Mouse (Mus musculus): ENCODE data around the gene Mtnr1b.
"Not testable (repeated sequence)": the region's sequence is repeated elsewhere in the genome, so short reads cannot be mapped to it uniquely, and the experiment has no call there.

Mtnr1b gene

GRCm38 (mm10) chr9:15874506-15875160, at the start of gene Mtnr1b:
Mtnr1b (minus strand) TSS chr9:15874556.
- no peak for DNase-seq (ENCODE audit: low spot score)

DNA sequence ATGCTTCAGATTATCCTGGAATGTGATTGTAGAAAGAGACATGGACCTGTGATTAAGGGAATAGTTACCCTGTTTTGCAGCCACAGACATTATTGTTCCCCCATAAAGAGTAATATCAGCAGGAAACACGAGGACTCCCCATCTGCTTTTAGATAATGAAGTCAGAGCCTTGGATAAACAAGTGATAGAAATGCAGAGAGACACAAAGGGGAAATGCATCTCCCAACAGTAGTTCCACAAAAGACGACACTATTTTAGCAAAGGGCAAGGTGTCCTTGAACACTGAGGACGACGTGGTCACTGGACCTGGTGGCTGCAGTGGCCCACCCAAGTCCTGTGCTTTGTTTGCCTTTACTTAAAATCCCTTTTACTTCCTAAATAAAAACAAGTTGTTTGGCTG, 45.9 kb upstream of the Mtnr1b start:
- no peak for DNase-seq (ENCODE audit: low spot score)

DNA sequence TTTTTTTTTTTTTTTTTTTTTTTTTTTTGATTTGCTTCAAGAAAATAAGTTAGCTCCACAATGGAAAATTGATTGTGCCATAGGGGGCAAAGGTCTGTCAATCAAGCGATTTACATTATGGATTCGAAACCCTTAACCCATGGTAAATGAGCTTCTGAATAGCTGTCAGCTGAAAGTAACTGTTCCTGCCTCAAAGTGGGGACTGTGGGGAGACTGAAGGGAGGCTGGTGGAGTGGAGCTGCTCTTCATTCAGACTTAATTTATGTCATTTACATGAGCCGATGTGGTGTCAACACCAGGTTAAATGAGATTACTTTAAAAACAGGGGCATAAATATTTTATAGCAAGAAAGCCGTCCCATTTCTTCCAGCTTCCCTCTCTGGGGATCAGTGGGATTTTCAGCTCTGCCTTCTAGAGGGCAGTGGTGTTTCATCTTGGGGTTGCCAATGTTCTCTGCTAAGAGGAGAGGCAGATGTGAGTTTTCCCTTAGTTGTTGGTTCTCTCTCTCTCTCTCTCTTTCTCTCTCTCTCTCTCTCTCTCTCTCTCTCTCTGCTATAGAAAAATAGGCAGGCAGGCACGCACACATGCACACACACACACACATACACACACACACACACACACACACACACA, 45.1 kb upstream of the Mtnr1b start:
- peak; percentile 17 for DNase-seq (ENCODE audit: low spot score)

DNA sequence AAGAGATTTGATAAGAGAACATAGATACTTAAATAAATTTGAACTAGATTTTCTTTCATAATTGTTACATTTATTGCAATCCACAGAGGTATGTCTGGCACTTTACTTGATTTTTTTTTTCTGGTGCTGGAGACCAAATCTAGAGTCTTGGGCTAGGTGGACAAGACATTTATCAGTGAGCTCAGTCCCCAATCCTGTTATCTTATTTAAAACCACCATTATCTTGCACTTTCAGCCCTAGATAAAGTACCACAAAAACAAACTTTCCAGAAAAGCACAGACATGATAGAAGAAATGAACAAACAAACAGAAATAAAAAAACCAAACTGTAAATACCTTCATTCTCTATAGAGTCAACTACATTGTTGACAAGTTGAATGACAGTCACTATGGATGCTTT, 42.2 kb upstream of the Mtnr1b start:
- no peak for DNase-seq (ENCODE audit: low spot score)

GRCm38 (mm10) chr9:15912735-15913134, 38.4 kb upstream of the Mtnr1b start:
- DNase-seq (ENCODE audit: low spot score): no peak

DNA sequence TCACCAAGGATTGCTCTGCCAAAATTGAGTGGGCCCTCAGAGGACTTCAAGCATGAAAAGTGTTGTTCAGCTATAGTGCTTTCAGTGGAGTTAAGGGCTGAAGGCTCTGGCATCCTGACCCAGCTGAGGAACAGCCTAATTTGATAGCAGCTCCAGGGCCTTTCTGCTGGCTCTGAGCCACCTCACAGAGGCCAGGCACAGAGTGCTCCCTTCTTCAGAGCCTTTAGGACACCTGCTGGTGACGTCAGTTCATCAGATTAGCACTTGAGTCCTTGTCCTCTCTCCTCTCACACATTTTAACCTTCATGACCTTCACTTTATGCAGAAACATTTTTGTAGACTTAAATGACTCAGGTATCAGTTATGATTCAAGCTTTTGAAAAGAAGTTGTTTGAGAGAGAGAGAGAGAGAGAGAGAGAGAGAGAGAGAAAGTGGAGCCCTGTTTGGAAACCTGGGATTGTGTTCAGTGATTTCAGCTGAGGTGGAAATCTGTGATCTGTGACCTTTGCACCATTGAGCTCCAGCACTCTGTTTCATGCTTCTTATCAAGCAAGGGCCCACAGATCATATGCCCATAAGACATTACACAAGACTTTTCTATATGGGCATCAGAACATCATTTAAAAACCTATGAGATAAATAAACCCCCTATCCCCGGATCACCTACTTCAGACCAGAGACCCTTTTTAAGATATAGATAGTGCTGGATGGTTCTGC, 35.2 kb upstream of the Mtnr1b start:
- no peak for DNase-seq (ENCODE audit: low spot score)

DNA sequence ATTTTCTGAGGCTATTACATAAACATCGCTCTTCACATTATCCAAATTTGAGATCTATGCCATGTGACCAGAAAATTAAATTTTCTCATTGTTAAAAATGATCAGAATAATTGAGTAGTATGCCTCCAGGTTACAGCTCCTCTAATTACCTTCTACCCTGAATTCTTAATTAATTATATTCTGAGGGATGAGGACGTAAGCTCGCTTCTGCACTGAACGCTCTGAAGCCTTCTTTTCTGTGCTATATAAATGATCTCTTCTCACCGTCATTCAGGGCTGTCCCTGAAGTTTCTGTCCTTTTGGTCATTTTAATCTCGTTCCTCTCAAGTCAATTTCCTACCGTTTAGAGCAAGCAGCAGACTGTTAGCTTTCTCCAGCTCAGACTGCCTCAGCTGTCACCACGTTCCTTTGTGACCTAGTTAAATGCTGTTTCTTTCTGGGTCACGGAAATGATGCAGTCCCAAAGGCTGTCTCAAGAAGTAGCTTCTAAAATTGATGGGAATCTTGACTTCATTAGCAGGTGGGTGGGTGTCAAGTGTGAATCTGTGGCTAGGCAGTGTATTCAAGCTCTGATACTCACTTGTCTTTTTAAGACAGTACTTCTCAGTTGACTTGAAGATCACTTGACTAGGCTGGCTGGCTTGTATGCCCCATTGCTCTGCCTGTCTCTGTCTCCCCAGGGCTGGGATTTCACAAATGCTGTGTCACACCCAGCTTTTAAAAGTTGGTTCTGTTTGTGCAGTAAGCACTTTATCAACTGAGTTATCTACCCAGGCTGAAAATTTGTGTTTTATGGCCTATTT, 29.8 kb upstream of the Mtnr1b start:
- no peak for DNase-seq (ENCODE audit: low spot score)

DNA sequence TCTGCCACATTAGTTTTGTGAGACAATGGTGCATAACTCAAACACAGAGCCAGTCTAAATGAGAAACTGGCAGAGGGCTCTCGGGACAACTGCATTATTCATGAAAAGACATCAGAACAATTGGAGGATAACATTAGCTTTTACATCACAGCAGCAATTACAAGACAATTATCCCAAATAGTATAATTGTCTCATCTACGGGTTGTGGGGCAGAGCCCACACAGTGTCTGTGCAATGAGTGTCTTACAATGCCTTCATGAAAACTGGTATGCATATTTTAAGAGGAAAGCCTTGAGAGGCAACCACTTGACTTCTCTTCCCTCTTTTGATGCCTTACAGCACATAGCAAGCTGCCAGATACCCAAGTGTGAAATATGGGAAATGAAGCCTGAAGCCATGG, 23.8 kb upstream of the Mtnr1b start:
- no peak for DNase-seq (ENCODE audit: low spot score)

- DNase-seq (ENCODE audit: low spot score): no peak
Measured at GRCm38 (mm10) chr9:15886756-15887155, 12.4 kb upstream of the Mtnr1b start.

- no peak for DNase-seq (ENCODE audit: low spot score)
Measured at GRCm38 (mm10) chr9:15880754-15881153, 6.4 kb upstream of the Mtnr1b start.

DNA sequence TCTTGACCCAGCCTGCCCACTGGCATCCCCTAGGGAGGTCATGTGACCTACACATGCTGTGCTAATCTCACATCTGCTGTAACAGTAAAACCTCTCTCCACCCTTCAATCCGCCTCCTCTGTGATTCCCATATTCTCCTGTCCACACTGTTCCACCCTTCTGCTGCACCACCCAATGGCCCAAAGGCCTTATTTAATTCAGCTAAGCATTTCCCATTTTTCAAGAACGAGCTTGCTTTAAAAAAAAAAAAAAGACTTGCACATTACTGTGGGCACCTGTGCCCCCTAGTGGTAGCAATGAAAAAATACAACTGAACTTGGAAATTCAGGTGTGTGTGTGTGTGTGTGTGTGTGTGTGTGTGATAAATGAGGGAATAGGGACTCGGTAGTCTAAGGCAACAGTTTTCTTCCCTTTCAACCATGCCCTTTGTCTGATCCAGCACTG, 5.8 kb upstream of the Mtnr1b start:
- peak; percentile 58 for DNase-seq (ENCODE audit: low spot score)

DNA sequence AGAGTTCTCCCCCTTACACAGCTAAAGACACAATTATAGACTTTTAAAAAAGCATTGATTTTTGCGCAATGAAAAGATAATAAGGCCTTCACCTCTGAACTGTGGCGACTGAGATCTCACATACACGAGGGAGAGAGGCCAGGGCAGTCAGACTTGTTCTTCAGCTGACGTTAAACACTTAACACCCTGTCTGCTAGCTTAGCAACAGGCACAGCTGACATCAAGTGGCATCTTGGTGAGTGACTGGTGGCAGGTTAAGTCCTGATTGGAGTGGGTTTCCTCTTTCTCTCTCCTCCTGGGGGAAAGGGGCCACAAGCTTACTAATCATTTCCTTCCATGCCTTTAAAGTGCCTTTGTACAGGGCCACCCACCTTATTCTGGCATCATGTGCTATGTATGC, 4.3 kb downstream of the Mtnr1b start:
- no peak for DNase-seq (ENCODE audit: low spot score)

DNA sequence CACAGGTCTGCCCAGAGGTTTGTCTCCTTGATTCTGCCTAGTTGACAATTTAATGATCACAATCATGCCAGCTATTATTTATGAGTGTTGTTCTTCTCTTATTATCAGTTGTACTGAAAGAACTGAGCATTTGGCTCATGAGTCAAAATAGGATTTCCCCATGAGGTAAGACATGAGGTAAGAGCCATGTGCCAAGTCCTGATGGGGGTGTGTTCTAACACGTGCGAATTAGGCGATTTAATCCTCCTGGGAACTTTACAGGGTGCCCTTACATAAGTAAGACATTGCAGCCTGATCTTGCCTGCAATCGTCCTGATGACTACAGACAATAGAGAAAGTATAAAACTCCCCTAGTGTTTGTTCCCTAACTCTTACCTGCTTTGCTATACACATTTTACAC, 4.9 kb downstream of the Mtnr1b start:
- no peak for DNase-seq (ENCODE audit: low spot score)

DNA sequence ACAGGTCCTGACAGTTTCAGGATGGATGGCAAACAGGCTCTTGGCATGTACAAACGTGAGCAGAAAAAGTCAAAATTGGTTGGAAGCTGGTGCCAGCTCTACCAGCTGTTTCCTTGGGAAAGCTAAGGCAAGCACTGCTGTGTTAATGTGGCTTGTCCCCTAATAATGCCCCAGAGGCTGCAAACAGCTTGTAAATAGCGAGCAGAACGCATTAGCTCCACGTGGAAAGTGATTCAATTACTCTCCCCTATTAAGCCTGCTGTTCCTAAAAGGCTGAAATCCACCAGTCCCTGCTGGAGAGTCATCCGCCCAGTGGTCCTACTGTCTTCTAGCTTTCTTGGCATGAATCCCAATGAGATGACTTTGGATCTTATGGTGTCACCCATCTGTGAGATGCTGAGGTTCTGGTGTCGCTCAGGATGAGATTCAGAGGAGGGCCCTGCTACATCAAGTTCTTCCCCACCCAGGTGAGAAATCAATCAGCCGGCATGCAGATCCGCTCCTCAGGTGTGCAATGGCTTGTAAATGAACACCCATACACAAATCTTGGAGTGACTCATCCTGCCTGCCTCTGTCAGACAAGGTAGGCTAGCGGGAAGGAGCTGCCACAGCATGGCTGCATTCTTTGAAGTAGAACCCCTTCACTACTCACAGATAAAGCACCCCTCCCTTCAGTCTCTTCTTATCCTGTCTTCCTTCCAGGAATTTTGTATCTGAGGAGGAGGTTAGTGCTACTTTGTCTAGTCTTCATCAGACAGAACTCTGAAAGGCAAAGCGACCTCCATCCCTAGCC, 7.9 kb downstream of the Mtnr1b start:
- no peak for DNase-seq (ENCODE audit: low spot score)

DNA sequence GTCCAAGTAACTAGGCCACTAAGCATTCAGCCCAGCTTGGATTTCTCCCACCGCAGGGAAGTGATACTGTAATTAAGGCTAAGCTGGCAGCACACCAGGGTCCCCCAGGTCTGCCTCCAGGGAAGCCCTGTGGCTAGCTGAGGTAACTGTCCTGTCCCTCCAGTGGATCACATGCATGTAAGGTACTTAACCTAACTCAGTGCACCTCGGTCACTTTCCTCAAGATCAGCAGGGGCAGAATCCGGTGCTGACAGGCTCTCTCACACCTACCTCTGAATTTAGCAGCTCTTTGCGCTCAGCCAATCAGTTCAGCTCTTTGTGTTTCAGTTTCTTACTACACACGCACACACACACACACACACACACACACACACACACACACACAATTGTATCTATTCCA, 13.0 kb downstream of the Mtnr1b start:
- no peak for DNase-seq (ENCODE audit: low spot score)

DNA sequence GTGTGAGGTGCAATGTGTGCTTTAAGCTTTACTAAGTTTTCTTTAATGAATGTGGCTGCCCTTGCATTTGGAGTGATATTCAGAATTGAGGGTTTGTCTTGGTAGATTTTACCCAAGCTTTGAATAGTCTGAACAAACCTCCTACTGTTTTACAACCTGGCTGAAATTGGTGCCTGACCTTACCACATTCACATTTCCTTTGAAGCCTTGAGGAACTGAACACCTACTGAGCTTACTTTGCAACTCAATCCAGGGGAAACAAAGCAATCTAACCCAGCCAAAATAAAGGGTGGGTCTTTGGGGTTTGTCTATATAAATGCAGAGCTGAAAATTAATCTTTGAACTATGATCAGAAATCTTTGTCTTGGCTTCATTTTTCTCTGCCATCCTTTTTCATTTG, 23.6 kb downstream of the Mtnr1b start:
- no peak for DNase-seq (ENCODE audit: low spot score)

DNA sequence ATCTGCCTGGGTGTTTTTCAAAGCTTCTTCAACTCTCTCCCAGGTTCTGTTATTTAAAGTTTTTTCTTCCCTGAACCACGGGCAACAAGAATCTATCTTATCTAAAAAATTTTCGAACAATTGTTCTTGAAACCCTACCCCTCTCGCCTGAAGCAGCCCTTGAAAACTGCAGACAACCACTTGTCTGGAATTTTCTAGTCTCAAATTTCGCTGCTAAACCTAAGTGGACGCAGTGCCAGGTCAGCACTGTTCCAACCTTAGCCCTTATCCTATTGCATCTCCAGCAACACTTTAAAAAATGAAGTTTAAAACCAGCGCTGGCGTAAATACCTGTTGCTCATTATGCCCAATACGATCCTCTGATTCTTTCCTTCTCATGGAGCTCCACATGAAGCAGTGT, 29.0 kb downstream of the Mtnr1b start:
- no peak for DNase-seq (ENCODE audit: low spot score)

GRCm38 (mm10) chr9:15844936-15845335, 29.4 kb downstream of the Mtnr1b start:
- DNase-seq (ENCODE audit: low spot score): not testable (repeated sequence)

GRCm38 (mm10) chr9:15813002-15813911, 61.1 kb downstream of the Mtnr1b start:
- peak; percentile 4 for DNase-seq (ENCODE audit: low spot score)

DNA sequence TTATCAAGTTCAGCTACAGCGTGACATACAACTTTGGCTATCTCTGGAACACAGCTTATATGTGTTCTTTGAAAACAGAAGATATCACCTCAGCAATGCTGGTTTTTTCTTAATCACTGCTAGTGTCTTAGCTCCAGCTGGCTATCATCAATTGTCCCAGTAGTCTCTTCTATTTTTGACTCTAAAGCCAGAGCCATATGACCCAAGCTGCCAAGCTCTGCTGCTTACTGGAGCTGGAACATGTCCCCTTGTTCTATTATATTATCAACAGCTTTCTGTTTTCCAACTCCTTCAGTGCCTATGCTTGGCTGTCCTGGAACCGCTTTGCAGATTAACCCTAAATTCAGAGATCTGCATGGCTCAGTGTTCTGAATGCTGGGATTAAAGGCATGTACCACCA, 70.1 kb downstream of the Mtnr1b start:
- no peak for DNase-seq (ENCODE audit: low spot score)
